Mouse (Mus musculus) kidney, adult 2 months (tissue): ENCODE measurements at regions not wholly inside any gene's neighbourhood (a gene's known extent, or its start where the extent isn't known, plus 50 kb on each side); places are given as distances from the start of the nearest gene placed in this dataset.

Experiments used
- DNase-seq: peaks from one replicate; pipeline ENCODE4 v3.0.0; 2021
- H3K27ac ChIP-seq: fragments of 200-500 bp; 2 replicates; pipeline ENCODE4 v1.5.1; 2012; ENCODE audit warnings: low read depth, low read length, control low read depth, inconsistent platforms; ENCODE audit not compliant: insufficient read depth
- H3K27me3 ChIP-seq: fragments of 200-500 bp; replicated peaks from 2 replicates; pipeline ENCODE4 v1.6.1; 2012; ENCODE audit warnings: mild to moderate bottlenecking, moderate library complexity, low read length, inconsistent platforms; ENCODE audit not compliant: control insufficient read depth, insufficient read depth
- H3K36me3 ChIP-seq: fragments of 200-500 bp; 2 replicates; pipeline ENCODE4 v1.6.1; 2012; ENCODE audit warnings: mild to moderate bottlenecking, moderate library complexity, low read length, inconsistent platforms; ENCODE audit not compliant: control insufficient read depth, insufficient read depth
- H3K4me1 ChIP-seq: fragments of 200-500 bp; 2 replicates; pipeline ENCODE4 v1.6.1; 2011; ENCODE audit warnings: low read length; ENCODE audit not compliant: control insufficient read depth, insufficient read depth
- H3K4me3 ChIP-seq: fragments of 200-500 bp; 2 replicates; pipeline ENCODE4 v1.5.1; 2011; ENCODE audit warnings: mild to moderate bottlenecking, low read depth, low read length, control low read depth; ENCODE audit not compliant: insufficient read depth
- CTCF ChIP-seq: fragments of 200-500 bp; conservative IDR thresholded peaks from 2 replicates; pipeline ENCODE4 v1.5.1; 2011; ENCODE audit warnings: low read depth, mild to moderate bottlenecking, control low read depth, low read length, moderate library complexity, mixed read lengths; ENCODE audit not compliant: insufficient read depth, insufficient read length
- POLR2A ChIP-seq: fragments of 200-500 bp; IDR thresholded peaks from one replicate; pipeline ENCODE4 v1.6.1; 2011; ENCODE audit warnings: low read depth, low read length, control low read depth
- WGBS: fragments of 180-500 bp; shearing (Covaris S2); methylation state at CpG from one replicate; pipeline ENCODE4 v1.1.7; 2018; 5-methylcytosine and 5-hydroxymethylcytosine counted together

GRCm38 (mm10) chr11:63722261-63722660 is 199.8 kb downstream of the Hs3st3b1 start:
- WGBS: 91% methylated on average over 5 of the region's 5 CpGs

GRCm38 (mm10) chr11:63730880-63731279 is 191.2 kb downstream of the Hs3st3b1 start:
- DNase-seq: no peak
- H3K27me3 ChIP-seq: no peaks in the 10 kb centered on the region
- no peak overlapping the region for H3K4me3 ChIP-seq
- no peak for TF ChIP-seq POLR2A
- TF ChIP-seq CTCF: no peak
- H3K36me3 ChIP-seq: no peaks in the 10 kb centered on the region
- 68% methylated on average over 9 of the region's 9 CpGs for WGBS
- H3K27ac ChIP-seq: no peak overlapping the region
- H3K4me1 ChIP-seq: no peaks in the 10 kb centered on the region

More at GRCm38 (mm10) chr11:63722261-63722660, 199.8 kb downstream of the Hs3st3b1 start:
- DNase-seq: no peak
- TF ChIP-seq POLR2A (no peak), CTCF (no peak)
- Histone ChIP-seq H3K27ac (no peak overlapping the region), H3K36me3 (no peaks in the 10 kb centered on the region), H3K4me1 (no peaks in the 10 kb centered on the region), H3K27me3 (no peaks in the 10 kb centered on the region; the same call in 1 of the 2 replicates), H3K4me3 (no peak overlapping the region)

GRCm38 (mm10) chr11:63753260-63753659 is 168.8 kb downstream of the Hs3st3b1 start:
- no peaks in the 10 kb centered on the region for H3K4me1 ChIP-seq
- H3K4me3 ChIP-seq: no peak overlapping the region
- TF ChIP-seq POLR2A (no peak), CTCF (no peak)
- H3K27ac ChIP-seq: no peak overlapping the region
- H3K36me3 ChIP-seq: no peaks in the 10 kb centered on the region
- H3K27me3 ChIP-seq: no peaks in the 10 kb centered on the region
- 40% methylated on average over 5 of the region's 5 CpGs for WGBS
- peak; percentile 34 for DNase-seq

- DNase-seq: no peak
- Histone ChIP-seq H3K4me3 (no peak overlapping the region), H3K27ac (no peak overlapping the region), H3K27me3 (no peaks in the 10 kb centered on the region), H3K36me3 (no peaks in the 10 kb centered on the region), H3K4me1 (peaks cover 2% of the 10 kb centered on the region; the same call in 1 of the 2 replicates)
- TF ChIP-seq CTCF: no peak
- WGBS: 77% methylated on average over 3 of the region's 3 CpGs
These were observed 167.3 kb downstream of the Hs3st3b1 start for GRCm38 (mm10) chr11:63754826-63755225.

GRCm38 (mm10) chr11:63758313-63758712 is 163.8 kb downstream of the Hs3st3b1 start:
- Histone ChIP-seq H3K4me1 (peaks cover 2% of the 10 kb centered on the region; the same call in 1 of the 2 replicates), H3K27ac (no peak overlapping the region), H3K27me3 (no peaks in the 10 kb centered on the region), H3K4me3 (no peak overlapping the region), H3K36me3 (no peaks in the 10 kb centered on the region)
- DNase-seq: peak; percentile 46
- TF ChIP-seq POLR2A: no peak
- 66% methylated on average over 3 of the region's 3 CpGs for WGBS

- peaks cover 2% of the 10 kb centered on the region; the same call in 1 of the 2 replicates for H3K4me1 ChIP-seq
- no peaks in the 10 kb centered on the region for H3K36me3 ChIP-seq
- H3K27ac ChIP-seq: no peak overlapping the region
- H3K27me3 ChIP-seq: no peaks in the 10 kb centered on the region
- TF ChIP-seq POLR2A: no peak
- TF ChIP-seq CTCF: no peak
- 58% methylated on average over 6 of the region's 6 CpGs for WGBS
- no peak for DNase-seq
- H3K4me3 ChIP-seq: no peak overlapping the region
These were observed 160.5 kb downstream of the Hs3st3b1 start for GRCm38 (mm10) chr11:63761561-63761960.

- H3K4me1 ChIP-seq: no peaks in the 10 kb centered on the region
- DNase-seq: no peak
- no peak overlapping the region for H3K4me3 ChIP-seq
- H3K27me3 ChIP-seq: no peaks in the 10 kb centered on the region
- no peaks in the 10 kb centered on the region for H3K36me3 ChIP-seq
- TF ChIP-seq CTCF (no peak), POLR2A (no peak)
- 90% methylated on average over 10 of the region's 10 CpGs for WGBS
- no peak overlapping the region for H3K27ac ChIP-seq
These were observed 154.3 kb downstream of the Hs3st3b1 start for GRCm38 (mm10) chr11:63767631-63768250.

- Histone ChIP-seq H3K27me3 (no peaks in the 10 kb centered on the region), H3K27ac (no peak overlapping the region), H3K36me3 (no peaks in the 10 kb centered on the region), H3K4me1 (no peaks in the 10 kb centered on the region), H3K4me3 (no peak overlapping the region)
- no peak for DNase-seq
- 95% methylated on average over 2 of the region's 2 CpGs for WGBS
- TF ChIP-seq POLR2A: no peak
- TF ChIP-seq CTCF: 0 out of 2 replicates have a peak, but pooled peaks have one; percentile 6
These were observed 152.4 kb downstream of the Hs3st3b1 start for GRCm38 (mm10) chr11:63769738-63770137.
